30 mouse cellular contexts compared by ENCODE assay signal in the genomic region with DNA sequence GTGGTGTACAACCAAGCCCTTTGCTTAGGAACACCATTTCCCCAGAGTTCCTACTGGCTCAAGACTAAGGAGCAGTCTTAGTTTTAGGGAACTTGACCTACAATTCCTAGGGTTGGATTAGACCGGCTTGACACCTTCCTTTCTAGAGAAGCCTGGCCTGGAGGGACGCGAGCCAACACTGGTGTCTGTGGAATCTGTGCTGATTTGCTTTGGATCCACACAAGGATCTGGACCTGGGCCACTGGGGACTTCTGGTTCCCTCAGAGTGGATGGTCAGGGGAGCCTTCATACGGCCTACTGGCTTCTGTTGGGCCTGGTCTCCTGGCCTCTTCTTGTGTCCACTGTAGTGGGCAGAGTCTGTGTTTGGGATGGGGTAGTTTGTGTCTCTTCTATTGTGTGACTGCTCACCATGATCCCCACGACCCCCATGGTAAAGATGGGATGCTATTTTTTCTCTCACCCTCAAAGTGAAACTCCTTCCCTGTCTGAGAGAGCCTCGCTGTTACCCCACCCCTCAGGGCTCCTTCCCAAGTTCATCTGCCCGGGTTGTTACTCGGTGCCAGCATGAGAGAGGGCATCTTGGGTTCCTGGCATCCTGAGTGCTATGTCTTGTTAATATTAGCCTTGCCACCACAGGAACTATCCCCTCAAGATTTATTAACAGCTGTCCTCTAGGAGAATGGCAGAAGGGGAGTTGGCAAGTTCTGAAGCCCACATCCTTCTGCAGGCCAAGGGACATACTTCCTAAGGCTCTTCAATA. TPM values are rescaled to one million over a fixed set of nuclear protein-coding genes. Genes with fewer than 3 reads are reported as not detected.
DNase-seq lines count a peak whose midpoint lies in the region; ATAC-seq lines count a peak whose summit lies in the region.
"Had no signal": no experiment of that assay in that cellular context is flagged by ENCODE, and none has a peak within 500 bp of the region (broad histone marks: within the 10 kb centered on the region; RNA-seq: fewer than 3 reads in every experiment).

No protein-coding gene starts in this region.

- no peaks in the 10 kb centered on the region for H3K27me3 ChIP-seq in kidney, embryonic 15.5 days
- no peaks in the 10 kb centered on the region for H3K27me3 ChIP-seq in kidney, embryonic 14.5 days (ENCODE audit: control insufficient read depth, insufficient read depth, low read length)
- H3K27me3 ChIP-seq: embryonic facial prominence, embryonic 15.5 days; heart, embryonic 12.5 days; limb, embryonic 12.5 days had no signal

- WGBS in kidney, embryonic 15.5 days: 85% methylated on average over 8 of the region's 8 CpGs
- 88% methylated on average over 8 of the region's 8 CpGs for WGBS in kidney, embryonic 14.5 days

- H3K4me1 ChIP-seq in kidney, embryonic 15.5 days: peaks cover 19% of the 10 kb centered on the region
- peaks cover 8% of the 10 kb centered on the region for H3K4me1 ChIP-seq in kidney, embryonic 14.5 days (ENCODE audit: control insufficient read depth, insufficient read depth, low read length)

- no peaks in the 10 kb centered on the region for H3K9me3 ChIP-seq in kidney, embryonic 15.5 days (replicated peaks)
- H3K9me3 ChIP-seq in kidney, embryonic 14.5 days (ENCODE audit: control insufficient read depth, low read length): no peaks in the 10 kb centered on the region
- H3K9me3 ChIP-seq: embryonic facial prominence, embryonic 15.5 days; heart, embryonic 12.5 days; limb, embryonic 12.5 days had no signal

- ATAC-seq in cerebellum, adult (ENCODE audit: insufficient number of reproducible peaks, low FRiP score, low TSS enrichment): no peak
- ATAC-seq in kidney, embryonic 15.5 days (replicated peaks; ENCODE audit: low FRiP score): no peak
- no peak for ATAC-seq in kidney, embryonic 14.5 days (ENCODE audit: low FRiP score, low TSS enrichment)
- ATAC-seq: forebrain, embryonic 14.5 days; liver, postnatal 0 days; lung, postnatal 0 days; midbrain, embryonic 16.5 days had no signal

- no peak overlapping the region for H3K4me2 ChIP-seq in kidney, embryonic 15.5 days
- H3K4me2 ChIP-seq in kidney, embryonic 14.5 days (replicated peaks; ENCODE audit: low read depth, low read length): no peak overlapping the region
- H3K4me2 ChIP-seq: embryonic facial prominence, embryonic 15.5 days; heart, embryonic 12.5 days; limb, embryonic 12.5 days; liver, embryonic 11.5 days had no signal

- intact Hi-C loops in heart, postnatal 25 days (cut with DNase I): no loop called here

- H3K4me3 ChIP-seq in kidney, embryonic 15.5 days (replicated peaks): no peak overlapping the region
- no peak overlapping the region for H3K4me3 ChIP-seq in kidney, embryonic 14.5 days (ENCODE audit: low read length)
- H3K4me3 ChIP-seq: embryonic facial prominence, embryonic 15.5 days; heart, embryonic 12.5 days; limb, embryonic 12.5 days had no signal

- H3K27ac ChIP-seq in kidney, embryonic 15.5 days: no peak overlapping the region
- H3K27ac ChIP-seq in kidney, embryonic 14.5 days (ENCODE audit: low read depth, low read length): no peak overlapping the region
- H3K27ac ChIP-seq: embryonic facial prominence, embryonic 15.5 days; limb, embryonic 12.5 days; macrophage had no signal

- DNase-seq in cerebellum, adult 11-12 months: peak; percentile 60
- DNase-seq in cerebellum, postnatal 10 days: peak; percentile 60 to 63
- DNase-seq in skeletal muscle tissue, adult 2 months (ENCODE audit: low read depth, low spot score): peak; percentile 57
- DNase-seq in frontal cortex, postnatal 14 days (ENCODE audit: low spot score in 2 of 2): no peak
- DNase-seq in heart, postnatal 25 days (ENCODE audit: low spot score): no peak
- DNase-seq: adrenal gland, postnatal 25 days; heart, adult 11 months; heart, postnatal 10 days; kidney, adult 11 months; kidney, postnatal 14 days; liver, postnatal 0 days; right cerebral cortex, adult 18-20 months; thymus, adult 18-20 months had no signal

- H3K36me3 ChIP-seq in kidney, embryonic 15.5 days: no peaks in the 10 kb centered on the region
- no peaks in the 10 kb centered on the region for H3K36me3 ChIP-seq in kidney, embryonic 14.5 days (ENCODE audit: control insufficient read depth, insufficient read depth, low read length)
- H3K36me3 ChIP-seq: embryonic facial prominence, embryonic 15.5 days; limb, embryonic 12.5 days had no signal

- H3K9ac ChIP-seq in kidney, embryonic 15.5 days: 0 out of 2 replicates have a peak overlapping the region, but pooled peaks have one; percentile 3
- H3K9ac ChIP-seq in kidney, embryonic 14.5 days (ENCODE audit: low read depth, low read length): no peak overlapping the region
- H3K9ac ChIP-seq: embryonic facial prominence, embryonic 15.5 days; heart, embryonic 12.5 days; limb, embryonic 12.5 days; liver, postnatal 0 days had no signal

RNA-seq across cellular contexts. Expression of a gene that starts 7.6 kb away (rescaled TPM):
- 41.1 and 43.0 TPM in 2 replicates for polyA plus RNA-seq in kidney, embryonic 15.5 days (2015; fragmentation: Nextera tagmentation; extraction: Ambion mirVana)
- polyA plus RNA-seq in kidney, embryonic 14.5 days (2014; fragmentation: Nextera tagmentation; extraction: Ambion mirVana): 40.7 and 43.4 TPM in 2 replicates
- 1 to 10 TPM; 4.6 to 6.4 TPM for total RNA-seq in heart, postnatal 25 days (2021)
- total RNA-seq: common myeloid progenitor, adult 5-6 weeks had no signal

RNA-seq across cellular contexts. Expression of a gene that starts 30.4 kb away (rescaled TPM):
- polyA plus RNA-seq in kidney, embryonic 15.5 days (2015; fragmentation: Nextera tagmentation; extraction: Ambion mirVana): 2.7 and 2.9 TPM in 2 replicates
- 2.2 and 2.4 TPM in 2 replicates for polyA plus RNA-seq in kidney, embryonic 14.5 days (2014; fragmentation: Nextera tagmentation; extraction: Ambion mirVana)
- total RNA-seq in heart, postnatal 25 days (2021): 1 to 10 TPM; 5.0 to 6.7 TPM
- total RNA-seq: common myeloid progenitor, adult 5-6 weeks had no signal
- polyA plus RNA-seq: macrophage had no signal

RNA-seq across cellular contexts. Expression of a gene that starts 48.8 kb away (rescaled TPM):
- 50.2 and 57.4 TPM in 2 replicates for polyA plus RNA-seq in kidney, embryonic 15.5 days (2015; fragmentation: Nextera tagmentation; extraction: Ambion mirVana)
- 43.4 and 69.6 TPM in 2 replicates for polyA plus RNA-seq in kidney, embryonic 14.5 days (2014; fragmentation: Nextera tagmentation; extraction: Ambion mirVana)
- total RNA-seq in heart, postnatal 25 days (2021): 10 to 100 TPM; 35.3 to 44.0 TPM

RNA-seq across cellular contexts. Expression of a gene that starts 51.5 kb away (rescaled TPM):
- polyA plus RNA-seq in kidney, embryonic 15.5 days (2015; fragmentation: Nextera tagmentation; extraction: Ambion mirVana): 0.28 TPM in 1 of 2 replicates, not detected in the other
- polyA plus RNA-seq in kidney, embryonic 14.5 days (2014; fragmentation: Nextera tagmentation; extraction: Ambion mirVana): not detected in 2 replicates
- under 1 TPM in 1 of 2 experiments, not detected in 1; 0.22 TPM for total RNA-seq in heart, postnatal 25 days (2021)
- total RNA-seq: common myeloid progenitor, adult 5-6 weeks; layer of hippocampus, adult 18-20 months; layer of hippocampus, postnatal 14 days had no signal
- polyA plus RNA-seq: embryonic facial prominence, embryonic 15.5 days; forebrain, embryonic 14.5 days; frontal cortex, adult 2 months; heart, embryonic 12.5 days; hindbrain, embryonic 11.5 days; limb, embryonic 12.5 days; macrophage; midbrain, embryonic 16.5 days; neural tube, embryonic 14.5 days had no signal

Comparison
In these comparisons a context has a peak if more than half of its experiments do, and no peak if none do; other contexts are left out.
1. DNase-seq: peak in cerebellum, adult 11-12 months (single experiment), cerebellum, postnatal 10 days (2 of 2) and skeletal muscle tissue, adult 2 months (single experiment); none in frontal cortex, postnatal 14 days (0 of 2) and heart, postnatal 25 days (single experiment).